Mouse (Mus musculus): ENCODE measurements at regions not wholly inside any gene's neighbourhood (a gene's known extent, or its start where the extent isn't known, plus 50 kb on each side); places are given as distances from the start of the nearest gene placed in this dataset.

- H3K4me1 ChIP-seq (ENCODE audit: control insufficient read depth, insufficient read depth, low read length): peaks cover 2% of the 10 kb centered on the region; the same call in 1 of the 2 replicates
- H3K27ac ChIP-seq (ENCODE audit: low read length): no peak overlapping the region
- no peaks in the 10 kb centered on the region for H3K9me3 ChIP-seq (ENCODE audit: control insufficient read depth, low read length)
- H3K9ac ChIP-seq (ENCODE audit: low read depth, low read length): no peak overlapping the region; the same call in 1 of the 2 replicates
- ATAC-seq: peak; percentile 59; the same call in 1 of the 2 replicates
- H3K4me2 ChIP-seq (ENCODE audit: low read depth, low read length): peak overlapping the region; percentile 98
- WGBS: 11% methylated on average over 9 of the region's 9 CpGs
- no peaks in the 10 kb centered on the region for H3K27me3 ChIP-seq (replicated peaks; ENCODE audit: control insufficient read depth, insufficient read depth, low read length)
- no peaks in the 10 kb centered on the region for H3K36me3 ChIP-seq (ENCODE audit: control insufficient read depth, insufficient read depth, low read length)
- H3K4me3 ChIP-seq (ENCODE audit: low read length): peak overlapping the region; percentile 57
These were observed 56.1 kb downstream of the Foxi3 start for GRCm38 (mm10) chr6:71012436-71012822.

GRCm38 (mm10) chr6:71012823-71013461, 56.6 kb downstream of the Foxi3 start:
- Histone ChIP-seq H3K36me3 (ENCODE audit: control insufficient read depth, insufficient read depth, low read length) (no peaks in the 10 kb centered on the region), H3K4me3 (ENCODE audit: low read length) (peak overlapping the region; percentile 57), H3K27ac (ENCODE audit: low read length) (no peak overlapping the region), H3K4me2 (ENCODE audit: low read depth, low read length) (peak overlapping the region; percentile 98), H3K4me1 (ENCODE audit: control insufficient read depth, insufficient read depth, low read length) (peaks cover 2% of the 10 kb centered on the region; the same call in 1 of the 2 replicates), H3K9ac (ENCODE audit: low read depth, low read length) (peak overlapping the region; percentile 64), H3K9me3 (ENCODE audit: control insufficient read depth, low read length) (no peaks in the 10 kb centered on the region), H3K27me3 (replicated peaks; ENCODE audit: control insufficient read depth, insufficient read depth, low read length) (no peaks in the 10 kb centered on the region)
- under 1% methylated on average over 38 of the region's 38 CpGs for WGBS
- peak; percentile 95 for ATAC-seq

GRCm38 (mm10) chr6:71016388-71016787, 60.1 kb downstream of the Foxi3 start:
- Histone ChIP-seq H3K36me3 (ENCODE audit: control insufficient read depth, insufficient read depth, low read length) (no peaks in the 10 kb centered on the region), H3K9ac (ENCODE audit: low read depth, low read length) (no peak overlapping the region), H3K27ac (ENCODE audit: low read length) (no peak overlapping the region), H3K4me3 (ENCODE audit: low read length) (no peak overlapping the region), H3K4me2 (ENCODE audit: low read depth, low read length) (no peak overlapping the region), H3K27me3 (replicated peaks; ENCODE audit: control insufficient read depth, insufficient read depth, low read length) (no peaks in the 10 kb centered on the region), H3K9me3 (ENCODE audit: control insufficient read depth, low read length) (no peaks in the 10 kb centered on the region), H3K4me1 (ENCODE audit: control insufficient read depth, insufficient read depth, low read length) (peaks cover 2% of the 10 kb centered on the region; the same call in 1 of the 2 replicates)
- 14% methylated on average over 1 of the region's 1 CpGs for WGBS
- ATAC-seq: no peak

- Histone ChIP-seq H3K9ac (ENCODE audit: low read depth, low read length) (no peak overlapping the region), H3K4me2 (ENCODE audit: low read depth, low read length) (no peak overlapping the region), H3K9me3 (ENCODE audit: control insufficient read depth, low read length) (no peaks in the 10 kb centered on the region), H3K27me3 (replicated peaks; ENCODE audit: control insufficient read depth, insufficient read depth, low read length) (no peaks in the 10 kb centered on the region), H3K4me1 (ENCODE audit: control insufficient read depth, insufficient read depth, low read length) (no peaks in the 10 kb centered on the region), H3K36me3 (ENCODE audit: control insufficient read depth, insufficient read depth, low read length) (no peaks in the 10 kb centered on the region), H3K4me3 (ENCODE audit: low read length) (no peak overlapping the region), H3K27ac (ENCODE audit: low read length) (no peak overlapping the region)
- ATAC-seq: no peak
- WGBS: 18% methylated on average over 9 of the region's 9 CpGs
These were observed 65.0 kb downstream of the Foxi3 start for GRCm38 (mm10) chr6:71021353-71021752.

GRCm38 (mm10) chr6:71025472-71025871, 69.1 kb downstream of the Foxi3 start:
- Histone ChIP-seq H3K4me2 (ENCODE audit: low read depth, low read length) (no peak overlapping the region), H3K27ac (ENCODE audit: low read length) (no peak overlapping the region), H3K27me3 (replicated peaks; ENCODE audit: control insufficient read depth, insufficient read depth, low read length) (no peaks in the 10 kb centered on the region), H3K36me3 (ENCODE audit: control insufficient read depth, insufficient read depth, low read length) (no peaks in the 10 kb centered on the region), H3K9ac (ENCODE audit: low read depth, low read length) (no peak overlapping the region), H3K4me3 (ENCODE audit: low read length) (no peak overlapping the region), H3K9me3 (ENCODE audit: control insufficient read depth, low read length) (no peaks in the 10 kb centered on the region), H3K4me1 (ENCODE audit: control insufficient read depth, insufficient read depth, low read length) (no peaks in the 10 kb centered on the region)
- 82% methylated on average over 4 of the region's 4 CpGs for WGBS
- ATAC-seq: no peak

GRCm38 (mm10) chr6:71029663-71030062, 73.3 kb downstream of the Foxi3 start:
- no peak for ATAC-seq
- Histone ChIP-seq H3K36me3 (ENCODE audit: control insufficient read depth, insufficient read depth, low read length) (no peaks in the 10 kb centered on the region), H3K4me2 (ENCODE audit: low read depth, low read length) (no peak overlapping the region), H3K4me1 (ENCODE audit: control insufficient read depth, insufficient read depth, low read length) (no peaks in the 10 kb centered on the region), H3K4me3 (ENCODE audit: low read length) (no peak overlapping the region), H3K27me3 (replicated peaks; ENCODE audit: control insufficient read depth, insufficient read depth, low read length) (no peaks in the 10 kb centered on the region), H3K9ac (ENCODE audit: low read depth, low read length) (no peak overlapping the region), H3K27ac (ENCODE audit: low read length) (no peak overlapping the region), H3K9me3 (ENCODE audit: control insufficient read depth, low read length) (no peaks in the 10 kb centered on the region)
- 88% methylated on average over 6 of the region's 6 CpGs for WGBS

- H3K9ac ChIP-seq (ENCODE audit: low read depth, low read length): no peak overlapping the region
- no peak overlapping the region for H3K4me3 ChIP-seq (ENCODE audit: low read length)
- no peaks in the 10 kb centered on the region for H3K36me3 ChIP-seq (ENCODE audit: control insufficient read depth, insufficient read depth, low read length)
- 70% methylated on average over 5 of the region's 5 CpGs for WGBS
- H3K4me2 ChIP-seq (ENCODE audit: low read depth, low read length): no peak overlapping the region
- no peaks in the 10 kb centered on the region for H3K27me3 ChIP-seq (replicated peaks; ENCODE audit: control insufficient read depth, insufficient read depth, low read length)
- no peak overlapping the region for H3K27ac ChIP-seq (ENCODE audit: low read length)
- ATAC-seq: no peak
- H3K4me1 ChIP-seq (ENCODE audit: control insufficient read depth, insufficient read depth, low read length): no peaks in the 10 kb centered on the region
- no peaks in the 10 kb centered on the region for H3K9me3 ChIP-seq (ENCODE audit: control insufficient read depth, low read length)
These were observed 74.2 kb downstream of the Foxi3 start for GRCm38 (mm10) chr6:71030541-71030940.

GRCm38 (mm10) chr6:71044241-71044640, 87.9 kb downstream of the Foxi3 start:
- WGBS: 71% methylated on average over 3 of the region's 3 CpGs
- no peak overlapping the region for H3K27ac ChIP-seq (ENCODE audit: low read length)
- no peaks in the 10 kb centered on the region for H3K36me3 ChIP-seq (ENCODE audit: control insufficient read depth, insufficient read depth, low read length)
- H3K9ac ChIP-seq (ENCODE audit: low read depth, low read length): no peak overlapping the region
- H3K4me3 ChIP-seq (ENCODE audit: low read length): no peak overlapping the region
- no peak for ATAC-seq
- H3K9me3 ChIP-seq (ENCODE audit: control insufficient read depth, low read length): no peaks in the 10 kb centered on the region
- peaks cover 4% of the 10 kb centered on the region for H3K4me1 ChIP-seq (ENCODE audit: control insufficient read depth, insufficient read depth, low read length)
- H3K4me2 ChIP-seq (ENCODE audit: low read depth, low read length): no peak overlapping the region
- H3K27me3 ChIP-seq (replicated peaks; ENCODE audit: control insufficient read depth, insufficient read depth, low read length): no peaks in the 10 kb centered on the region

- H3K27ac ChIP-seq (ENCODE audit: low read length): no peak overlapping the region
- 87% methylated on average over 4 of the region's 4 CpGs for WGBS
- no peaks in the 10 kb centered on the region for H3K9me3 ChIP-seq (ENCODE audit: control insufficient read depth, low read length)
- H3K27me3 ChIP-seq (replicated peaks; ENCODE audit: control insufficient read depth, insufficient read depth, low read length): no peaks in the 10 kb centered on the region
- no peak overlapping the region for H3K4me2 ChIP-seq (ENCODE audit: low read depth, low read length)
- peaks cover 4% of the 10 kb centered on the region for H3K4me1 ChIP-seq (ENCODE audit: control insufficient read depth, insufficient read depth, low read length)
- ATAC-seq: no peak
- H3K36me3 ChIP-seq (ENCODE audit: control insufficient read depth, insufficient read depth, low read length): no peaks in the 10 kb centered on the region
- H3K4me3 ChIP-seq (ENCODE audit: low read length): no peak overlapping the region
- no peak overlapping the region for H3K9ac ChIP-seq (ENCODE audit: low read depth, low read length)
These were observed 88.9 kb downstream of the Foxi3 start for GRCm38 (mm10) chr6:71045261-71045660.
